Mouse (Mus musculus) B cell, adult 2 months (primary cell): ENCODE data around the gene Slc38a11.

Source experiments
- DNase-seq, 2 experiments: peaks; one replicate each; pipeline ENCODE4 v3.0.0; 2022

Gene Slc38a11

DNA sequence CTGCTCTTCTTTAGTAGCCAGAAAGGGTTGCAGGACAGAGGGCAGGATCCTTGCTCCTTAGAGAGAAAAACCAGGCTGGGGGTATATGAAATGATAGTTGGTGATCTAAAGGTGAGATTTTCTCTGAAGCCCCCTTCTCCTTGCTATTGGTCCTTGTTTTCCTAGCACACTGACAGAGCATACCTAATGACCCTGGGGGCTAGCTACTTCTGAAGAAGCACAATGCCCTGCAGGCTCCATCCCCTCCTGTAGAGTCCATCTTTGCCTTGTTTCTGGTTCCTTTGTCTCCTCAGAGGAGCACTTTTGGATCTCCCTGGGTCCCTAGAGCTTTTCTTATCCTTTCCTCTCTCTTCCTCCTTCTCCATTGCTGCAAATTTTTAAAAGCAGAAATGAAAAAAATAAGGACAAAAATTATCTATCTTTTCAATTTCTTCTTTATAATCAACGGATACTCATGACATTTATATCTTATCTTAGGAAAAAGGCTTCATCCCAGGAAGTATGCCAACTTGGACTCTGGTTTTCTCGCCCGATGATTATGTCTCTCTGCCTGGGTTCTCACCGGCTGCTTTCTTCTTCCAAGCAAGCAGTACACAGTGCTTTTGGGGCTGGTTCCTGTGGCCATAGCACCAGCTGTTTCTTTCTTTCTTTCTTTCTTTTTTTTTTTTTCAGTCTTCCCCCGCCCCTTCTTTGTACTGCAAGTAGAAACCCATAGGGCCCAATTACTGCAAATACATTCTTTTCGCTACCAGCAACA, 41.7 kb downstream of the Slc38a11 start:
- no peak for DNase-seq

GRCm38 (mm10) chr2:65320975-65321374, 42.9 kb downstream of the Slc38a11 start:
- DNase-seq = no peak

DNA sequence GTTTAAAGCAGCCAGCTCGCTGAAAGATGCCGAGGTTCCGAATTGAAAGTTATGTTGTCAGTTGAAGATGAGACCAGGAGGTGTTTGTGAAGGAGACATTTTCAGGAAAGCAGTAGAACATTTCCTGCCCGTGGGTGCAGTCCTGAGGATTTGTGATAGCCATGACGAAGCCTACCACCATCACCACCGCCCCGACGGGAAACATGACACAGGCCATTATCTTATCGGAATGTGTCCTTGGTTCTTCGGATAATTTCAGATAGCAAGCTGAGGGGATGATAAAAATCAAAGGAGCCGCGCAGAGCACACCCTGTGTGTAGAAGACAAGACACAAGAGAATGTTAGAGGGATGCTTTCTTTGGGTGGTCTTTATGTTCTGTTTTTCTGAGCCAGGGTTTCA, 47.1 kb downstream of the Slc38a11 start:
- no peak for DNase-seq

DNA sequence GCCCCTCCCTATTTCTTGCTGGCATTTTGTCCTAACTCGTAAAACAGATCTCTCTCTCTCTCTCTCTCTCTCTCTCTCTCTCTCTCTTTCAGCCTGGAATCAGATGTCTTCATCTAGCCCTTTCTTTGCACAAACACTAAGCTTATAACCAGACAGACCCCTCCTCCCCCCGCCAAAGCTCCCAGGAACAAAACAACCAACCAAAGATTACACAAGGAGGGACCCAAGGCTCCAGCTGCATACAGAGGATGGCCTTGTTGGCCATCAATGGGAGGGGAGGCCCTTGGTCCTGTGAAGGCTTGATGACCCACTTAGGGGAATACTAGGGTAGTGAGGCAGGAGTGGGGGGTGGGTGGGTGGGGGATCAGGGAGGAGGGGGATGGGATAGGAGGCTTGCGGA, 52.6 kb downstream of the Slc38a11 start:
- no peak for DNase-seq

- DNase-seq = no peak
Measured at GRCm38 (mm10) chr2:65296541-65296940, 67.3 kb downstream of the Slc38a11 start.

GRCm38 (mm10) chr2:65294092-65294491, 69.7 kb downstream of the Slc38a11 start:
- DNase-seq = no peak

DNA sequence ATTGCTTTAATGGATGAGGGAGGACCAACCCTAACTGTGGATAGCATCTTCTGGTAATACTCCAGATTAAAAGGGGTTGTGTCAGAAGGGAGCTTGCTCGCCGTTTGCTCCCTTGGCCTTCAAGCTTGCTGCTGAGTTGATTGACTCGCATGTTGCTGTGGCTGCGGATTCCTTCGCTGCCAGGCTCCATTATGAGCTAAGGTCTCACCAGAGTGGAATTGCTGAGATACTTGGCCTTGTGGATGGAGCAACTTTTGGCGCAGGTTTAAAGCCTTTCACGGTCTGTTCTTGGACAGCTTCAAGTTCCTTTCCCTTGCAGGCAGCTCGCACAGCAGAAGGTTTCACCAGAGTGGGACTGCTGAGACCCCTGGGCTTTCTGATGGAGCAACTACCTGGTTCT, 70.4 kb downstream of the Slc38a11 start:
- no peak for DNase-seq

- peak; percentile 17 to 25 for DNase-seq
Measured at GRCm38 (mm10) chr2:65289721-65290120, 74.1 kb downstream of the Slc38a11 start.

- DNase-seq = no peak
Measured at GRCm38 (mm10) chr2:65288696-65289095, 75.1 kb downstream of the Slc38a11 start.

DNA sequence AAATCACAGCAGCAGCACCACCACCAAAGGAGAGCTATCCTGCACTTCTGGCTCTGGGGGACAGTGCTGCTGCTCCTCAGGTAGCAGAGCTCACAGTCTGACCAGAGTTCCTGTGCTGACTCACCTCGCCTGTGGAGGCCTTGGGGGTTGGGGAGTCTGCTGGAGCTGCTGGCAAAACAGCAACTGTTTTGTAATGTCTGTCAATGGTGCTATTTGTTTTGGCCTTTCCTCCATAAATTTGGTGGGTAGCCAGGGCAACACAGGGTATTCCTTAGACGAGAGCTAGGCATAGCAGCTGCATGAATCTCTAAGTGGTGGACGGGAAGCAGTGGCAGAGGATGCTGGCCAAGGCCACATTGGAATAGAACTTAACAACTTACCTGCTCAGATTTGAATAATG, 78.5 kb downstream of the Slc38a11 start:
- no peak for DNase-seq

DNA sequence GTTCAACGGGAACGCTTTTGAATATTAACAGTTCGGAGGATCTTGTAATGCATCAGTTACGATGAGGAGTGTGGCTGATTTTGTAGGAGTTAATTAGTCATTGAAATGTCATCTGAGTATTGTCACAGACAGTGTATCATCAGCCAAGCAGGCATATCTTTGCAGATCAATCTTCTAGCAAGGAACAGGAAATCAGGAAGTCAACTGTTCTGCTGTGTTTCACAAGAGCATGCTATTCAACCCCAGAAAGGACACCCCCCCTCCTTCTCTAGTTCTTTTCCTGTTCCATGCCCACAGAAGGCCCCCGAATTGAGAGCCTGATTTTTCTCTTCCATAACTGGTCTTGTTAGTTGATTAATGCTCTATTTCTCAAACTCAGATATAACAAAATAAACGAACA, 80.9 kb downstream of the Slc38a11 start:
- no peak for DNase-seq

DNA sequence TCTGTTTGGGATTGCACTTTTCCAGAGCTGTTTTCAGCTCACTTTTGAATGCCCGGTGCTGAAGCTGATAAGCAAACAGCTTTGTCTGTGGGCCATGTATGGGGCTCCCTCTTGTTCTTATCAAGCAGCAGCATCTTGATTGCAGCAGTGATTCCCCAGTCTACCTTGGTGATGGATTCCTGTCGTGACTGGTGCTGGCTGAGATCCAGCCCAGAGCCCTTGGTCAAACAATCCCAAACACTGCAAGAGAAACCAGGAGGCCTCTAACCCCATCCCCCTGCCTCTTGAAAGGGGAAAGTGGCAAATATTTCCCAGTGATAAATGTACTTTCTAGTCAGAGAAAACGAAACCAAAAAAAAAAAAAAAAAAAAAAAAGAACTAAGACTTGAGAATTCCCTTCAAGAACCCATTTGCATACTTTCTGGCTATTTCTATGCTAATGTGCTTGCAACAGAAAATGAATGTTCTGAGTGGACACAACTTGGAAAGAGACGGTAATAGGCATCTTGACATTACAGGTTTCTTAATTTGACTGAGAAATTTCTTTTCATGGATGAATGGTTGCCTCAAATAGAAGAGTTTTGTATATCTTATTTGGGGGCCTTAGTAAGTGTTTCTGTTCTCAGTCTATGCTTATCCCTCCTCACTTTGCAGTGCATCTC, 84.7 kb downstream of the Slc38a11 start:
- DNase-seq = peak; percentile 15 to 24

DNA sequence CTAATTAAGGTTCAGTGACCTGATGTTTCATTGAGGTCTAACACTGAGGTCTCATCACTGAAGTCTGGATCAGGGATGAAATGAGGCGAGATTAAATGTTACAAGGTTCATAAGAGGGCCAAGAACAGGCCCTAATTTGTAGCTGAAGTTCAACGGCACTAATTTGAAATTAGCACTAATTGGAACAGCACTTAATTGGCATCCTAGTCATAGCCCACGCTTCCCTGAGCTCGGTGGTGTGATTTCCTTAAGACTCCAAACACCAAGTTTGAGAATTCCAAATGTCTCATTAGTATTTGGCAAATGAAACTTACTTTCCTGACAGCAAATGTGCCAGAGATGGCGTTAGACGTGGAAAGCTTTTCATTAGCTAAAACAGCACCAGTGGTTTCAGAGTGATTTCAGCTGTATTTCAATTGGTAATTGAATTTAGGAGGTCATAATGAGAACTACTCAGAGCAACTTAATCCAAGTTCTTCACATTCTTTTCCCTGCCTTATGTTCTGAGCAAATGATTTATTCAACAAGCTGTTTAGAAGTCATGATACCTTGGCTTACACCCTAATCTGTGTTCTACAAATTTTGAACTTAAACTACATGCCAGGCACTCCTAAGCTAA, 88.3 kb downstream of the Slc38a11 start:
- no peak for DNase-seq

- peak; percentile 17 to 37 for DNase-seq
Measured at GRCm38 (mm10) chr2:65273910-65274309, 89.9 kb downstream of the Slc38a11 start.

DNA sequence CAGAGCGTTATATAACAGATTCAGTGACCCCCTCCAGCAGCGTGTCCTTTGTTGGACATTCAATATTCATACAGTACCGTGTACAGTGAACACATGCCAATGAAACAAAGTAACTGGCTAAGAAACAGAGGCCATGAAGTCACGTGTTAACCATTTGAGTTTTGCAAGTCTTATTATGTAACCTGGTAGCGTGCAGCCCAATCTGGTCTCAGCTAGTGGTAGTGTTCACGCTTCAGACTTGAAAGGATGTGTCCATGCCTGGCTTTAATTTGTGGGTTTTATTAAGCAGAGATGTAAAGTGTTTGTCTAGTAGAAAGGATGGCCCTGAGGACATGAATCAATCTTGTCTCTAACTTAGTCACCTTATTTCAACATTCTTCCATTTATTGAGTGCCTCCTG, 95.1 kb downstream of the Slc38a11 start:
- DNase-seq = no peak

GRCm38 (mm10) chr2:65267834-65268233, 96.0 kb downstream of the Slc38a11 start:
- DNase-seq = no peak

DNA sequence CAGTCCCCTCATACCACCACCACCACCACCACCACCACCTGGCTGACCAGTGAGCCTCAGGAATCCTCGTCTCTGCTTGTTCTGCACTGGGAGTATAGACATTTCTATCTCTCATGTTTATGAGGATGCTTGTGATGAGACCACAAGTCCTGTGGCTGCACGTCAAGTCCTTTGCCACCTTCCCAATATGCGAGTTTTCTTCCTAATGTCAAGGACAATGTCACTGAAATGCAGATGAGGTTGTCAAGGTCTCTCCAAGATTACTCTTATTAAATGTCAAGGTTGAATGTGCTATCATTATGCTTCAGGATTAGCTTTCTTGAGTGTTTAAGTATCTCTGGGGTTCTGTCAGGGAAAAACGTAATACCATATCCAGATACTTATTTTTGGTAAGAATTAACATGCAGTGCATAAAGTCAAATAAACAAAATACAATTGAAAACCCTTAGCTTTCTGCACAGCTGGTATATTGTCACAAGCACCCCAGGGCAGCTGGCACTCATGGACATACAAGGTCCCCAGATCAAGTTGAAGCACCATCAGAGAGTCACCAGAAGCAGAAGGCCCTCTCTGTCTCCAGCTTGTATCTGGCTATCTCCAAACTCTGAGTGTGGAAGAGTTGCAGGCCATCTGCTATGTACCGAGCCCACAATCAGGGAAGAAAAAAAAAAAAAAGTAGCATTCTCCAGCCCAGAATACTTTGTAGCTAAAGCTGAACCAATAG, 97.1 kb downstream of the Slc38a11 start:
- no peak for DNase-seq
